Mouse (Mus musculus) kidney, embryonic 15.5 days (tissue): ENCODE measurements around the gene Slc16a6. TPM values are rescaled to one million over a fixed set of nuclear protein-coding genes. Genes with fewer than 3 reads are reported as not detected.

Experiments used
- ATAC-seq: fragments of 200-750 bp; cut with Nextera tagmentation; replicated peaks from 2 replicates; pipeline ENCODE4 v1.8.0; 2017; ENCODE audit warnings: moderate TSS enrichment; ENCODE audit not compliant: low FRiP score
- H3K27ac ChIP-seq: fragments of 300-500 bp; sonication (generic); 2 replicates; pipeline ENCODE4 v1.5.1; 2015; ENCODE audit warnings: mild to moderate bottlenecking, inconsistent platforms
- H3K27me3 ChIP-seq: fragments of 300-500 bp; sonication (generic); 2 replicates; pipeline ENCODE4 v1.6.1; 2015; ENCODE audit warnings: inconsistent platforms
- H3K36me3 ChIP-seq: fragments of 300-500 bp; sonication (generic); 2 replicates; pipeline ENCODE4 v1.6.1; 2015; ENCODE audit warnings: inconsistent platforms
- H3K4me1 ChIP-seq: fragments of 300-500 bp; sonication (generic); 2 replicates; pipeline ENCODE4 v1.6.1; 2015; ENCODE audit warnings: inconsistent platforms
- H3K4me2 ChIP-seq: fragments of 300-500 bp; sonication (generic); 2 replicates; pipeline ENCODE4 v1.6.1; 2015; ENCODE audit warnings: moderate library complexity, mild to moderate bottlenecking, inconsistent platforms
- H3K4me3 ChIP-seq: fragments of 300-500 bp; sonication (generic); replicated peaks from 2 replicates; pipeline ENCODE4 v1.5.1; 2015; ENCODE audit warnings: mild to moderate bottlenecking, inconsistent platforms
- H3K9ac ChIP-seq: fragments of 300-500 bp; sonication (generic); 2 replicates; pipeline ENCODE4 v1.6.1; 2015; ENCODE audit warnings: mild to moderate bottlenecking, inconsistent platforms
- H3K9me3 ChIP-seq: fragments of 300-500 bp; sonication (generic); replicated peaks from 2 replicates; pipeline ENCODE4 v1.6.1; 2016; ENCODE audit warnings: inconsistent platforms
- WGBS: fragments of 180-500 bp; shearing (Covaris S2); methylation state at CpG from one replicate; pipeline ENCODE4 v1.1.7; 2015; ENCODE audit warnings: mixed read lengths; 5-methylcytosine and 5-hydroxymethylcytosine counted together
- microRNA-seq: library from miRNA; unstranded; fragments of <30 nt; microRNA quantifications from one replicate; pipeline ENCODE4, GENCODE M21; 2016
- polyA plus RNA-seq: library from polyadenylated mRNA; unstranded; fragments of >200 nt; fragmentation: Nextera tagmentation; extraction: Ambion mirVana; gene quantifications from 2 replicates; pipeline ENCODE4 v1.2.1, GENCODE M21; 2015

Slc16a6 gene
- polyA plus RNA-seq, 1 experiment from 2014 or later = 8.8 TPM

DNA sequence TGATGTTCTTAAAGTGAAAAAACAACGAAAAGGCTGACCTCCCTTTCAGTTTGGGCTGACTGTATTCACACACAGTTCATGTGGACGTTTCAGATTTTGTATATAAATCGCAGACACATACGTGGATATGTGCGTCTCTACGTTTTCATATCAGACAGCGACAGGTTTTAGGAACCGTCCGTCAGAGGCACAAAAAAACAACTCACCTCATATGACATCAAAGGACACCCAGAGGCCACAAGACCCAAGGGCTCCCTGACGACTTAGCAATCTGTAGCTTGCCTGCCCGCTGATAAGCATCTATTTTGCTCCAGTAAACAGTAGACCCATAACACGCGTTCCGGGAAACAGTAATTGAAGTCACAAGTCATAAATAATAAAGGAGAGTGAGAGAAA, 52.8 kb downstream of the Slc16a6 start:
- Histone ChIP-seq H3K4me1 (peaks cover 14% of the 10 kb centered on the region), H3K9ac (no peak overlapping the region), H3K27ac (no peak overlapping the region), H3K27me3 (no peaks in the 10 kb centered on the region), H3K36me3 (no peaks in the 10 kb centered on the region), H3K4me2 (peak overlapping the region; percentile 39), H3K4me3 (no peak overlapping the region), H3K9me3 (no peaks in the 10 kb centered on the region)
- ATAC-seq = no peak
- 71% methylated on average over 14 of the region's 14 CpGs for WGBS

- no peaks in the 10 kb centered on the region for H3K9me3 ChIP-seq
- WGBS = 41% methylated on average over 16 of the region's 16 CpGs
- ATAC-seq = peak; percentile 50
- H3K36me3 ChIP-seq = no peaks in the 10 kb centered on the region
- peak overlapping the region; percentile 39 for H3K4me2 ChIP-seq
- no peak overlapping the region for H3K4me3 ChIP-seq
- peaks cover 11% of the 10 kb centered on the region for H3K4me1 ChIP-seq
- no peak overlapping the region for H3K27ac ChIP-seq
- H3K27me3 ChIP-seq = no peaks in the 10 kb centered on the region
- H3K9ac ChIP-seq = no peak overlapping the region
These were observed 53.3 kb downstream of the Slc16a6 start for GRCm38 (mm10) chr11:109419961-109420566.

- WGBS = 55% methylated on average over 4 of the region's 4 CpGs
- Histone ChIP-seq H3K4me1 (peaks cover 7% of the 10 kb centered on the region), H3K4me2 (peak overlapping the region; percentile 39; the same call in 1 of the 2 replicates), H3K9ac (no peak overlapping the region), H3K4me3 (no peak overlapping the region), H3K27ac (no peak overlapping the region), H3K27me3 (no peaks in the 10 kb centered on the region), H3K36me3 (no peaks in the 10 kb centered on the region), H3K9me3 (no peaks in the 10 kb centered on the region)
- no peak for ATAC-seq
These were observed 53.9 kb downstream of the Slc16a6 start for GRCm38 (mm10) chr11:109419461-109419860.

GRCm38 (mm10) chr11:109417472-109418040, 55.8 kb downstream of the Slc16a6 start:
- no peaks in the 10 kb centered on the region for H3K27me3 ChIP-seq
- no peak overlapping the region for H3K4me3 ChIP-seq
- no peaks in the 10 kb centered on the region for H3K36me3 ChIP-seq
- no peaks in the 10 kb centered on the region for H3K9me3 ChIP-seq
- no peak overlapping the region for H3K4me2 ChIP-seq
- peaks cover 7% of the 10 kb centered on the region for H3K4me1 ChIP-seq
- H3K9ac ChIP-seq = no peak overlapping the region
- H3K27ac ChIP-seq = no peak overlapping the region
- 84% methylated on average over 9 of the region's 9 CpGs for WGBS
- no peak for ATAC-seq

DNA sequence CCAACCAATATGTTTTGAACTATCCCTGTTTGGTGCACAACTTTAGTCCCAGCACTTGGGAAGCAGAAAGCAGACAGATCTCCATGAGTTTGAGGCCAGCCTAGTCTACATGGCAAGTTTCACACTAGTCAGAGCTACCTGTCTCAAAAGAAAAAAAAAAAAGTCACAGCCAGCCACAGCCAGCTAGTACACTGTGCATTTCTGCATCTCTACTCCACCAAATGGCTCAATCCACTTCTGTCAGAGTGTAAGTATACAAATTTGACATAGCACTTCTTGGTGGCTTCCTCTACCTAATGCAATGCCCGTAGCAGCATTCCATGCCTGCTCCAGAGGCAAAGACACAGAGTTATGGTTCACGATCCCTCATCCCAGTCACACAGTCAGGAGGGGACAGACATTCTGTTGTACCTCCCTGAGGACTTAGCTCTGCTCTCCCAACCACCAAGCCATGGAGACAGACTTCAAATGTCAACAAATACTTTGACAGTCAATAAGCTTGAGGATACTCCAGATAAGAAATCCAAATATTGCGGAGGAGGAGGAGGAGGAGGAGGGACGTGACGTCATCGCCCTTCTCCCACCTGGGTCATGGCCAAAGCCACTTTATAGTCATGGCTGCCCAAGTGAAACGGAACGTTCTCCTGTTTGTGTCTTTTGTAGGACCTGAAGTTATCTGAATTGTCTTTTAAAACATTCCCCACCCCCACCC, 56.5 kb downstream of the Slc16a6 start:
- Histone ChIP-seq H3K9ac (no peak overlapping the region), H3K27ac (no peak overlapping the region), H3K27me3 (no peaks in the 10 kb centered on the region), H3K36me3 (no peaks in the 10 kb centered on the region), H3K4me2 (no peak overlapping the region), H3K4me1 (peaks cover 7% of the 10 kb centered on the region), H3K9me3 (no peaks in the 10 kb centered on the region), H3K4me3 (no peak overlapping the region)
- WGBS = 66% methylated on average over 8 of the region's 8 CpGs
- ATAC-seq = no peak

DNA sequence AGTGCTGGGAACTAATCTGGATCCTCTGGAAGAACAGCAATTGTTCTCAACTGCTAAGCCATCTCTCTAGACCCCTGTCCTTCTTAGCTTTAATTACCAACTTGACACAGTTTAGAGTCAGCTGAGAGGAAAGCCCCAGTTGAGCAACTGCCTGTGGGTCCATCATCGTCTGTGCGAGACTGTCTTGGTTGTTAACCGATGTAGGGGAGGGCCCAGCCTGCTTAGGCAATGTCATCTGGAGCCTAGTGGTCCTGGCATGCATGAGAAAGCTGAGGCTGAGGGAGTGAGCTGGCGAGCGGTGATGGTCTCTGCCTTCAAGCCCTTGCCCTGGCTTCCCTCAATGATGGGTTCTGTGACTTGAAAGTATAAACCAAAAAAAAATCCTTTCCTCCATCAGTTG, 58.6 kb downstream of the Slc16a6 start:
- H3K27ac ChIP-seq = no peak overlapping the region
- ATAC-seq = no peak
- no peaks in the 10 kb centered on the region for H3K9me3 ChIP-seq
- no peaks in the 10 kb centered on the region for H3K27me3 ChIP-seq
- H3K4me1 ChIP-seq = peaks cover 1% of the 10 kb centered on the region; the same call in 1 of the 2 replicates
- H3K36me3 ChIP-seq = no peaks in the 10 kb centered on the region
- H3K4me3 ChIP-seq = no peak overlapping the region
- no peak overlapping the region for H3K9ac ChIP-seq
- 83% methylated on average over 5 of the region's 5 CpGs for WGBS
- no peak overlapping the region for H3K4me2 ChIP-seq

- Histone ChIP-seq H3K4me2 (no peak within 1 kb of the TSS), H3K9ac (no peak within 1 kb of the TSS), H3K36me3 (no peaks in the 10 kb centered on the region), H3K27ac (no peak within 1 kb of the TSS), H3K9me3 (no peaks in the 10 kb centered on the region), H3K4me3 (no peak within 1 kb of the TSS), H3K4me1 (no peaks in the 10 kb centered on the region), H3K27me3 (no peaks in the 10 kb centered on the region)
- WGBS = 90% methylated on average over 6 of the region's 6 CpGs
- no peak for ATAC-seq
These were observed 59.8 kb downstream of the Slc16a6 start, which contains the start of gene 9930022D16Rik for GRCm38 (mm10) chr11:109413617-109414016. Gene 9930022D16Rik, plus strand, starts transcription at chr11:109413917.

GRCm38 (mm10) chr11:109410197-109410980, 63.0 kb downstream of the Slc16a6 start:
- Histone ChIP-seq H3K4me3 (no peak overlapping the region), H3K36me3 (no peaks in the 10 kb centered on the region), H3K4me1 (no peaks in the 10 kb centered on the region), H3K4me2 (no peak overlapping the region), H3K27ac (no peak overlapping the region), H3K27me3 (no peaks in the 10 kb centered on the region), H3K9ac (no peak overlapping the region), H3K9me3 (no peaks in the 10 kb centered on the region)
- whole genome bisulfite sequencing = 83% methylated on average over 15 of the region's 15 CpGs
- no peak for ATAC-seq

- no peak overlapping the region for H3K27ac ChIP-seq
- no peak overlapping the region for H3K4me2 ChIP-seq
- no peaks in the 10 kb centered on the region for H3K4me1 ChIP-seq
- no peak overlapping the region for H3K9ac ChIP-seq
- H3K27me3 ChIP-seq = no peaks in the 10 kb centered on the region
- no peaks in the 10 kb centered on the region for H3K9me3 ChIP-seq
- H3K36me3 ChIP-seq = no peaks in the 10 kb centered on the region
- H3K4me3 ChIP-seq = no peak overlapping the region
- no peak for ATAC-seq
- 89% methylated on average over 5 of the region's 5 CpGs for WGBS
These were observed 67.0 kb downstream of the Slc16a6 start for GRCm38 (mm10) chr11:109406431-109406830.

Small RNA genes within 50 kb of the gene (microRNA-seq; reads per million reads assigned to microRNA genes)
- not detected for gene Gm25540

Other genes starting within 250 kb of the Slc16a6 start
- gene Rgs9, start 175.5 kb downstream of the Slc16a6 start, polyA plus RNA-seq = 1.3 and 1.8 TPM in 2 replicates
- 20.8 and 21.5 TPM in 2 replicates for gene Gna13, start 110.8 kb downstream of the Slc16a6 start, polyA plus RNA-seq
- not detected in 2 replicates for gene 9930022D16Rik, start 59.7 kb downstream of the Slc16a6 start, polyA plus RNA-seq
- gene Amz2, start 47.7 kb downstream of the Slc16a6 start, polyA plus RNA-seq = 37.1 and 44.6 TPM in 2 replicates
- 4.7 and 5.4 TPM in 2 replicates for gene Arsg, start 224 bp downstream of the Slc16a6 start, polyA plus RNA-seq
- 35.0 and 35.5 TPM in 2 replicates for gene Wipi1, start 138.4 kb upstream of the Slc16a6 start, polyA plus RNA-seq
- gene Prkar1a, start 175.8 kb upstream of the Slc16a6 start, polyA plus RNA-seq = 354 and 359 TPM in 2 replicates
- gene Fam20a, start 248.7 kb upstream of the Slc16a6 start, polyA plus RNA-seq = 2.3 and 2.5 TPM in 2 replicates